Mouse (Mus musculus): ENCODE results near the gene Agbl3.

Gene Agbl3

GRCm38 (mm10) chr6:34796881-34797280 lies 16.6 kb downstream of the Agbl3 start:
- DNase-seq (ENCODE audit: low read depth, low spot score), result peak; percentile 99

DNA sequence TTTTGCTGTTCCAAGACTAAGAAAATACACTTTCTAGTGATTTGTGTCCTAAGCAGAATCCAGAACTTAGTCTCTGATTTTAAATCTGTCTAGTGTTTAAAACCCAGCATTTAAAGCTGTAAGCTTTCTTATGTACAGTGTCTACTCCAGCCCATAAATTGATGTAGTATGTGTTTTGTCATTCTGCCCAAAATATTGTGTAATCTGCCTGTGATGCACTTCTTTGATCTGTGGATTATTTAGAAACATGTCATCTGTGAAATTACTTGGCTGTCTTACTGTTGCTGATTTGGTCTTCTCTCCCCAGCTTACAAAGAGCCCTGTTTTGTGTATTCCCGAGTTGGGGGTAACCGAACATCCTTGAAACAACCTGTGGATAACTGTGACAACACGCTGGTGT lies 17.7 kb downstream of the Agbl3 start:
- peak; percentile 80 for DNase-seq (ENCODE audit: low read depth, low spot score)

DNA sequence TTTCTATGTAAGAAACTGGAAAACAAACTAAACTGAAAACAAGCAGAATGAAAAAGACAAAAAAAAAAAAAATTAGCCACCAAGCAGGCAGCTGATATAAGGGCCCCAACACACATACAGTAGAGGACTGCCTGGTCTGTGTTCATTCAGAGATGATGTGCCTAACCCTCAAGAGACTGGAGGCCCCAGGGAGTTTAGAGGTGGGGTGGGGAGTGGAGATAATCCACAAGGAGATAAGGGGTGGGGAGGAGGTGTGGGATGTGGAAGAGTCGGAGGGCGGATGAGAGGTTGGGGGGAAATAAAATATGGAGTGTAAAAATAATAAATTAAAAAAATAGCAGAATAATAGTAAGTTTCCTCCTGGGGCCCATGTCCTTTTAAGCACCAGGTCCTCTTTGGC lies 25.4 kb downstream of the Agbl3 start:
- DNase-seq (ENCODE audit: low read depth, low spot score), result no peak

DNA sequence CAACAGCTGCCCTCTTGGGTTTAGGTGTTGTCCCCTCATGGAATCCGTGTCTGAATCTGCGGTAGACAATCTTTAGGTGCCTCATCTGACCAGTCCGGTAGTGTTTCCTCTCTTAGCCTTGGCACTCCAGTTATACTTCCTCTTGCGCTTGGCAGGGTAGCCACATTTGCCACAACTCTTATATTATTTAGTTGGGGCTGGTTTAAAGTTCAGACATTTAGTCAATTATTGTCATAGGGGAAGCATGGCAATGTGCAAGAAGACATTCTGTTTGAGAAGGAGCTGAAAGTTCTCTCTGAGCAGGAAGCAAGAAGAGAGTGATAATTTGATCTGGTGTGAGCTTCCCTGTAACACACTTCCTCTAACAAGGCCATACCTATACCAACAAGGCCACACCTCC lies 30.4 kb downstream of the Agbl3 start:
- DNase-seq (ENCODE audit: low read depth, low spot score), result no peak

DNA sequence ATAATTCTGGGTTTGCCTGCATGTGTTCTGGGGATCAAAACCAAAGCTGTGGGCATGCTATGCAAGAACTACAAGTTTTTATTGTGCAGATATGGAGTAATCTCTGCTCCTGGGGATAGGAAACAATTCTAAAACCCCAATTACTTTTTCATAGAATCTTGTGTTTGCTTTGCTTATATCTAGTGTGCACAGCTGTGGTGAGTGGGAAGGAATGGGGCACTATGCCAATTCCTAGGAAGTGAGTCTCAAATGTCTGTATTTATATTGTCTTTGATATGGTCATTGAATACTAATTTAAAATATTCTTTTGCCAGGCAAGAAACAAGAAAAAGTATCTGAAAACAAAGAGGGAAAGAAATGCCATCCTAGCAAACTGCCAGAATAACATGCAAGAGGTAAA lies 44.2 kb downstream of the Agbl3 start:
- peak; percentile 27 for DNase-seq (ENCODE audit: low read depth, low spot score)

- no peak for DNase-seq (ENCODE audit: low read depth, low spot score)
Measured at GRCm38 (mm10) chr6:34832352-34832751, 52.1 kb downstream of the Agbl3 start.

DNA sequence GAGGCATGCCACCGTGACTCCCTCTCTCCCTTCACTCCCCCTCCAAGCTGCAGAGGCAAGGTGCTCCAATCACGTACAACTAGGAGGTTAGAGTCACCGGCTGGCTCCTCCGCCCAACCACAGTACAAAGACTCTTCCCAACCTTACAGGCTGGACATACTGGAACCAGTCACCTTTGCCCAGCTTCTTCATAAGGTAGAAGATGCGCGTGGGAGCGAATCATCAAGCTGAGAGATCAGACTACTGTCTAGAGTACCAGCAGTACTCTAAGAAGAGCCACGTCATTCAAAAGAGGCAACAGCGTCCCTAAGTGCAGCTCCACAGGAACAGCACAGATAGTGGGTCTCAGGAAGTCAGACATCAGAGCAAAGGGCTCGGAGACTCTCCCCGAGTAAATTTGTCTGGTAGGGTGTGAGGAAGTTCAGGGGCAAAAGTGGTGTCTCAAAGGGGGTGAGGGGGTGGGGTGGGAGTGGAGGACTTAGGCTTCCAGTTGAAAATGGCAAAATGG lies 81.4 kb downstream of the Agbl3 start:
- DNase-seq (ENCODE audit: low read depth, low spot score), result no peak

GRCm38 (mm10) chr6:34862381-34862780 lies 82.1 kb downstream of the Agbl3 start:
- peak; percentile 38 for DNase-seq (ENCODE audit: low read depth, low spot score)

DNA sequence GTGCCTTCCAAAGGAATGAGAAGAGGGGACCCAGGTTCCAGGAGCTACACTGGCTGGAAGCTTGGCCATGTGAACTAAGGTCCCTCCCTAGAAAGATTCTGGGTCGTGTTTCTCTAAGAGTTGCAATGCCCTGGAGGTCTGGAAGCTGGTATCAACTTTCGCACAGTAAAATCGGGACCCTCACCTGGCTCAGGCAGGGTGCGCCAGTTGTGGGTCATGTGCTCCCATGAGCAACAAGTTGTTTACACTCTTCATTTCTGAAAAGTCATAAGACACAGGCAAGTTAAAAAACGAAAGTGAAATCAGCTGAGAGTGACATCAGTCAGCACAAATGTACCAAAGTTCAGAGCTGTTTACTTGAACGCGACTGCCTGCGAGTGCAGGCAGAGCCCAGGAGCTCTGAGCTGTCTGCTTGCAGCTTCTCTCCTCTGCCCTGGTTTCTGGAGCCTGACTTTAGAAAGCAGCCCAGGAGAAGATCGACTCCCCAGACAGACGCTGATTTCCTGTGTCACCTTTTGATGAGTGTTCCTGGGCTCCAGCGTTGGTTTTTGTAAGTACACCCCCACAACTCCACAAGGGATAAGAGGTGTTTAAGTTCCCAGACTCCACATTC lies 82.7 kb downstream of the Agbl3 start, which contains the start of gene Tmem140:
Tmem140 (plus strand) TSS at position 356 of the 613 bp plus-strand sequence.
- DNase-seq (ENCODE audit: low read depth, low spot score), result peak; percentile 77

GRCm38 (mm10) chr6:34863786-34864514 lies 83.7 kb downstream of the Agbl3 start:
- no peak for DNase-seq (ENCODE audit: low read depth, low spot score)

DNA sequence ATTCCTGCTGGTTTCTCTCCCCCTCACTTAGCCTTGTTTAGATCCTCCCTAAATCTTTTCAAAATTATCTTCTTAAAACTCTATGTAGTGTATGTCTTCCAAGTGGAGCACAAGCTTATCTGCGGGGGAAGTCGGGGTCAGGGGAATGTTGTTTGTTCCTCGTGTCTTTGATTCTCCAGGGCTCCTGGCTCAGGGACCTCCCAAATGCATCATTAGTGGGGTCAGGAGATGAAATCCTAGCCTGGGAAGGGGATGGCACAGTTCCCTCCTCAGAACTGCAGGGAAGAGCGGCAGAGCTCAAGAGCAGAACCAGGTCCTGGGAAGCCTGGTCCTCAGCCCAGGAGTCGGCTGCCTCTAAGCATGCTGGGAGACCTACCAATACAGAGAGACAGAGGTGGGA lies 85.0 kb downstream of the Agbl3 start:
- no peak for DNase-seq (ENCODE audit: low read depth, low spot score)

DNA sequence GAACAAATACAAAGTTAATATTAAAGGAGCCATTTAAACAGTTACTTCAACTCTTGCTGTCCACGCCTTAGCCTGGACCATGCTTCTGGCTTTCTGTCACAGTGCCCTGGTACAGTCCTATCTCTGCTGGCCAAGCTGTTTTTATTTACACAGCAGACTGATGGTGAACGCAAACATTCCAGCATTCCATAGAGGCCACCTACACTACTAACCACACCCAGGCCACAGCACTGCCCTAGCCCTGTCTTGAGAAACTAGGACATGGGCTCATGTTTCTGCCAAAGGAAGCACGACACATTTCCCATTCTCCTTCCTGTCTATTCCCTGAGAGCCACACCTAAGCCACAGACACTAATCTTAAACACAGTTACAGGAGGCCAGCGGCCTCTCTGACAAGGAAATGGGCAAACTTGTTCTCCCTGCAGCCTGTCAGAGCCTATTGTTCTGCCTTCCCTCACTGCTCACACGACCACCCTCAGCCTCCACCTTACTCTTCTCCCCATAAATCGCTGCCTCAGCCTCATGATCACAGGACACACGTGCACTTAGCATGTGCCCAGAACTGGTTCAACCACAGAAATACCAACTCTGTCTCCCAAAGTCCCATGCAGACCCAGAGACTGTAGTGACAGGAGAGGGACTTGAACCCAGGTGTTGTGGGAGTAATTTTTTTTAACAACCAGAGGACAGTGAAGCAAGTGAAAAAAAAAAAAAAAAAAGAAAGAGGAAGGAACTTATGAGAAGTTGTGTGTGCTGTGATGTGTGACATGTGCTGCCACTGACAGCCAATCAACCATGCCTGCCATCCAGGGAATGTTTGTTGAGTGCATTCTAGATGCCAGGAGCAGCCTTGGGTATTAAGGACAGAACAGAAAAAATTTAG lies 85.7 kb downstream of the Agbl3 start:
- DNase-seq (ENCODE audit: low read depth, low spot score), result peak; percentile 90

DNA sequence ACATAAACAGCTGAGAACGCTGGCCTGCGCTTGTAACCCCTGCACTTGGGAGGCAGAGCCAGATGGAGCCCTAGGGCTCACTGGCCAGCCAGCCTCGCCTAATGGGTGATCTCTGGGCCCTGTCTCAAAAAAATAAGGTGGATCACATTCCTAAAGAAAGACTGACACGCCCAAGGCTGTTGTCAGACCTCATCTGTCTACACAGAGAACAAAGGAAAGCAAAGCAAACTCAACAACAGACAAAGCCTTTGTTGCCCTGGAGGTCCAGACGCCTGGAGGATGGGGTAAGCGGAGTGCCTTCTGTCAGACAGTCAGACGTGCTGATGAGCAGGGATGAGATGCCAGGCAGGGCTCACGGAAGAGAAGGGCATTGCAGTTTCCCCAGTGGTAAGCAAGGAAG lies 86.6 kb downstream of the Agbl3 start:
- peak; percentile 71 for DNase-seq (ENCODE audit: low read depth, low spot score)

DNA sequence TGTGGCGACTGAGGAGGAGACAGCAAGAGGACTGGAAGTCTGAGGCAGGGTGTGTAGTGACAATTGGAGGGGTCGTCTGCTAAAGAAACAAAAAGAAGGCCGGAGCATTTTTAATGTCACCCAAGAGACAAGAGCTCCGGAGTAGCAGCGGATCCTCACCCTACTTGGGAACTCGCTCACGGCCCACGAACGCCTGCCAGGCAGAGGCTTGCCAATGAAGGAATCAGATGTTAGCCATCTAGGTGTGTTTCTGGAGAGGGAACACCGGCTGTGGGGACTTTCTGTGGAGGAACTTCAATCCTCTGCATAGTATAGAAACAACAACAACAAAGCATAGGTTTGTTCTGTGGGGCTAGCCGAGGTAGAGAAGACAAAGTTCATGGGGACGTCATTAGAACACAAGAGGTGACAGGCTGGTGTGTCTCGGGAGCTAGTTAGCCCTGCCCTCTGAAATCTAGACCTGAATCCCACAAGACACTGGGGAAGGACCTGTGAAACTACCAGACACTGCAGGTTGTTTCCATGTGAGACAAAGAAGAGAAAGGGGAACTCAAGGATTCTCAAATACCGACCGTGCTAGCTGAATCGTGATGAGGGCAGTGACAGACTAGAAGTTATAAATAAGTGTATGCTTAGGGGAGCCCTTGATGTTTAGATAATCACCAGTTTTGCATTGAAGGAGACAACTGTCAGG lies 87.2 kb downstream of the Agbl3 start:
- no peak for DNase-seq (ENCODE audit: low read depth, low spot score)

GRCm38 (mm10) chr6:34867995-34868350 lies 87.7 kb downstream of the Agbl3 start:
- DNase-seq (ENCODE audit: low read depth, low spot score), result no peak

DNA sequence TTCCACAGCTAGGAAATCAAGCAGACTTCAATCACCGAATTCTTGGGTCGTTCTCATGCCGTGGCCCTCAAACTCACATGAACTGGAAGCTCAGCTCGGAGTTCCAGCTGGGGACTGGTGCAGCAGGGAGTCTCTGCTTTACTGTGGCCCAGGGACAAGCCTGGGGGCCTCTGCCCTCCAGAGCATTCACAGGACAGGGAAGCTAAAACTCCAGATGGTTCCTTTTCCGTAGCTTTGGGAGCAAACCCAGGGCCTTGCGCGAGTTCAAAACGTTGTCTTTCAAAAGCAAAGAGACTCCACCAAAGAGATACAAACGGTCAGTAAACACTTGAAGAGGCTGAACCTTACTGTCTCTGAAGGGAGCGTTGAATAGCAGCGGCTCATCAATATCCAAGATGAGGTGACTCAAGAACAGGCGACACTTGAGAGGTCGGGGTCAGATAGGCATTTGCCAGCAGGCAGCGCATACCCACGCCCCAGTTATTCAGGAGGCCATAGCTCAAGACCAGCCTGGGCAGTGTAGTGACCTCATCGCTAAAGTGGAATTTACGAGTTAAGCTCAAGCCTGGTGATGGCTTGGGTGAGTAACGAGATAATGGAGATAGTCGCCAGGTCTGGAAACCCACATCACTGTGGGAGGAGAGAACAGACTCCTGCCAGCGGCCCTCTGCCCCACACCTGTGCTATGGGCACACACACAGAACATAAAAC lies 88.4 kb downstream of the Agbl3 start:
- DNase-seq (ENCODE audit: low read depth, low spot score), result peak; percentile 53

DNA sequence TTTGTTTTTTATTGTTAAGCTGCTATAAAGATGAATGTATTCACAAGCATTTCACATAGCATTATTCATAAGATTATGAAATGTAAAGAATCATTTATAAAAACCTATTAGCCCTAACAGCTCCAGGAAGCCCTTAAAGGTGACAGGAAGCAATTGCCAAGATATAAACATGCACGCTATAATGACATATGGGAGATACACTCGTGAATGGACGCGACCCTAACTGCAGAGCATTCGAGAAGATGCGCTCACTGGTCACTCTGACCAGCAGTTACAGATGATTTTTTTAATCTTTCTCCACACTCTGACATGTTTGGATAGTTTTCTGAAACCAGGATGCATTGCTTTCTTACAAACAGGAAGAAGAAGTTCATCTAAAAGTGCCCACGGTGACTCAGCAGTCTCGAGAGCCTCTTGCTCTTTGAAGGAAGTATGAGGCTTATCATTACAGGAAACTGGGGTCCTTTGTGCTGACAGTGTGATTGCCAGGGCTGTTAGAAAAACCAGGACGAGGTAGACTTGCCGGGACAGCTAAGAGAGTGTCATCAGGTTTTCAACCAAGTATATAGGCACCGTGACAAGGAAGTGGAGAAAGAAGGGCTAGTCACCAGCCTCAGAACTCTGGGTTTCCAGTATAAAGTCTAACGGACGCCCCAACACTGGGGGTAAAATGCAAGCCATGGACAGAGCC lies 89.1 kb downstream of the Agbl3 start:
- peak; percentile 72 for DNase-seq (ENCODE audit: low read depth, low spot score)

DNA sequence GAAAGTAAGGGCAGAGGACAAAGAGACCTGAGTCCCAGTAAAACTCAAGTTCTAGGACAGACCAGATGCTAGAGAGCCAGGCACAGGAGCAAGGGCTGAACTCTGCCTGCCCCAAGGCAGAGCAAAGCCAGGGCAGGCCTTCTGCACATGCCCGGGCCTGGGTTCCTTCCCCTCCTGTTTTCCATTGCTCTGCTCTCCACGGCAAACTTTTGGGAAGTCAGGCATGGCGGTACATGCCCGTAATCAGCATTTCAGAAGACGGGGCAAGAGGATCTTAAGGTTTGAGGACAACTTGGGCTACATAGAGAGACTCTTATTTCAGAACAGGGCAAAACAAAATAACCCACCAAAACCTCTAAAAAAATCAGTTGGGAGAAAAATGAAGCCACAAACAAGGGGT lies 89.9 kb downstream of the Agbl3 start:
- no peak for DNase-seq (ENCODE audit: low read depth, low spot score)

- DNase-seq (ENCODE audit: low read depth, low spot score), result peak; percentile 70
Measured at GRCm38 (mm10) chr6:34870724-34871123, 90.5 kb downstream of the Agbl3 start.

GRCm38 (mm10) chr6:34871929-34872328 lies 91.7 kb downstream of the Agbl3 start:
- no peak for DNase-seq (ENCODE audit: low read depth, low spot score)

All from 3T3-L1 (cell line).